Mouse (Mus musculus): Measurements from ENCODE around the gene Trib2. TPM values are rescaled to one million over a fixed set of nuclear protein-coding genes. Genes with fewer than 3 reads are reported as not detected.

The Trib2 gene
- polyA plus RNA-seq, 1 experiment from 2014 or later = 146 TPM

DNA sequence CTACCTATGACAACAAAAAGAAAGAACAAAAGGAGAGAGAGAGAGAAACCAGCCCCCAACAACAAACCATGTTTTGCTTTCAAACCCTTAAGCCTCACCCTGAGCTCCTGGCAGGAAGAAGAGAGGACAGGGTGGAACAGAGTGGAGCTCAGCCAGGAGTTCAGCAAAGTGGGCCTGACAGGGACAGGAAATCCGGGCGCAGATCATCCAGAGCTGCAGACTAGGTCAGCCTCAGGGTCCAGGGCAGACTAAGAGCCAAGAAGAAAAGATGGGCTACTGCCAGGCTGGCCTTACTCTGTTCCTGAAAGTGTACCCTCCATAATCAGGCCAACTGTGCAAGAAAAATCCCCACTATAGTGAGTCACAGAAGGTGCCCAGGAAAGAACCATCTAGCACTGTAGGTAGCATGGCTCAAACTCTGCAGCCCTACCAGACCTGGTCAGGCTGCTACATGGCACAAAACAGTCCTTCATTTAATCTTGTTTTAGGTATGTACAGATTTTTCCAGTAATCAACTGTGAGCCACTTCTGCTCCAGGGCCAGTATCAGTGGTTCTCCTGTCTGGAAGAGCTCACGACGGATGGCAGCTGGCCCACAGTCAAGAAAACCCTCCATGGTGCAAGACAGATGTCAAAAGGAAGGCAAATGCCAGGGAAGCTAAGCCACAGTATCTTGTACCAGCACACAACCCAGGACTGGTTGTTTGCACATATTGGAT lies 16.4 kb downstream of the Trib2 start:
- Histone ChIP-seq H3K4me3 (ENCODE audit: low read depth, low read length) (no peak overlapping the region), H3K9ac (ENCODE audit: low read depth, low read length) (no peak overlapping the region), H3K4me1 (ENCODE audit: control insufficient read depth, insufficient read depth, low read length) (peaks cover 54% of the 10 kb centered on the region), H3K36me3 (ENCODE audit: control insufficient read depth, insufficient read depth, low read length) (peaks cover 30% of the 10 kb centered on the region), H3K27me3 (ENCODE audit: control insufficient read depth, insufficient read depth, low read depth, low read length) (no peaks in the 10 kb centered on the region), H3K4me2 (ENCODE audit: low read length) (peak overlapping the region; percentile 23; the same call in 1 of the 2 replicates), H3K27ac (ENCODE audit: low read length) (peak overlapping the region; percentile 39; the same call in 1 of the 2 replicates), H3K9me3 (replicated peaks; ENCODE audit: control insufficient read depth, low read length, poor library complexity, severe bottlenecking) (no peaks in the 10 kb centered on the region)
- 85% methylated on average over 4 of the region's 4 CpGs for whole genome bisulfite sequencing
- 0 out of 2 replicates have a peak, but pooled peaks have one; percentile 3 for ATAC-seq

DNA sequence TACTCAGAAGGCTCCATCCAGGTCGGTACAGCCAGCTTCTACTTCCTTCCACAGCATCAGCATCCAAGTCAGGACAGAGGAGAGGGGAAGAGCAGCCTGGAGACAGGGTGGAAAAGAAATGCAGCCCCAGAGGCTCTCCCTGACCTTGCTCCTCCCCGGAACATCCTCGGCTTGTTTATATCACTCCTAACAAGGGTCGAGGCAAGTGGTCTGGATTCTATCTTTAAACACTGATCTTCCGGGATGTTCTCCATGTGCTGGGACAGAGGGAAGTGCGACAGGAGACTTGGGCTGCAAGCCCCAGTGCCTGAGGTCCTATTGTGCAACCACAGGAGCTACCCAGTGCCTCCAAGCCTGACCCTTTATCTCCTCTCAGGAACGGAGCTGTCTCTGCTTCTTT lies 18.7 kb downstream of the Trib2 start:
- Histone ChIP-seq H3K9me3 (replicated peaks; ENCODE audit: control insufficient read depth, low read length, poor library complexity, severe bottlenecking) (no peaks in the 10 kb centered on the region), H3K9ac (ENCODE audit: low read depth, low read length) (no peak overlapping the region), H3K4me3 (ENCODE audit: low read depth, low read length) (no peak overlapping the region), H3K36me3 (ENCODE audit: control insufficient read depth, insufficient read depth, low read length) (peaks cover 39% of the 10 kb centered on the region), H3K27ac (ENCODE audit: low read length) (no peak overlapping the region), H3K27me3 (ENCODE audit: control insufficient read depth, insufficient read depth, low read depth, low read length) (no peaks in the 10 kb centered on the region), H3K4me2 (ENCODE audit: low read length) (no peak overlapping the region), H3K4me1 (ENCODE audit: control insufficient read depth, insufficient read depth, low read length) (peaks cover 33% of the 10 kb centered on the region)
- WGBS = 82% methylated on average over 7 of the region's 7 CpGs
- no peak for ATAC-seq

DNA sequence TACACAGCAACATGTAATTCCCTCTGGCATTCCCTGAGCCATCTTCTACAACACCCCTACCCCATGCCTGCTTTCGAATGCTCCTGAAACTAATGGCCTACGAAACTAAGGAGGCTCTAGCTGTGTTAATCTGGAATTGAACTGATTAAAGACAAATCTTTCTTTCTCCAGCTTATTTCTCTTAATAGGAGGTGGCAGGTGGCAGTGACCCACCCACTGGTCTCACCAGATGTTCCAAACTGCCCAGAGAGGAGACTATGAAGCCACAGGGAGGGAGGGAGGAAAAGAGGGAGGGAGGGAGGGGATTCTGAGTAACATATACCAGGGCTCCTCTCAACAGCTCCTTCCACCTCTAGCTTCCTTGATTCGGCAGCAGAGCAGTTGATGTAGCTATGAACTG lies 20.8 kb downstream of the Trib2 start:
- Histone ChIP-seq H3K9me3 (replicated peaks; ENCODE audit: control insufficient read depth, low read length, poor library complexity, severe bottlenecking) (no peaks in the 10 kb centered on the region), H3K4me1 (ENCODE audit: control insufficient read depth, insufficient read depth, low read length) (peaks cover 15% of the 10 kb centered on the region), H3K36me3 (ENCODE audit: control insufficient read depth, insufficient read depth, low read length) (peaks cover 51% of the 10 kb centered on the region), H3K4me2 (ENCODE audit: low read length) (no peak overlapping the region), H3K9ac (ENCODE audit: low read depth, low read length) (no peak overlapping the region), H3K27ac (ENCODE audit: low read length) (no peak overlapping the region), H3K27me3 (ENCODE audit: control insufficient read depth, insufficient read depth, low read depth, low read length) (no peaks in the 10 kb centered on the region), H3K4me3 (ENCODE audit: low read depth, low read length) (no peak overlapping the region)
- no peak for ATAC-seq
- 42% methylated on average over 3 of the region's 3 CpGs for WGBS

DNA sequence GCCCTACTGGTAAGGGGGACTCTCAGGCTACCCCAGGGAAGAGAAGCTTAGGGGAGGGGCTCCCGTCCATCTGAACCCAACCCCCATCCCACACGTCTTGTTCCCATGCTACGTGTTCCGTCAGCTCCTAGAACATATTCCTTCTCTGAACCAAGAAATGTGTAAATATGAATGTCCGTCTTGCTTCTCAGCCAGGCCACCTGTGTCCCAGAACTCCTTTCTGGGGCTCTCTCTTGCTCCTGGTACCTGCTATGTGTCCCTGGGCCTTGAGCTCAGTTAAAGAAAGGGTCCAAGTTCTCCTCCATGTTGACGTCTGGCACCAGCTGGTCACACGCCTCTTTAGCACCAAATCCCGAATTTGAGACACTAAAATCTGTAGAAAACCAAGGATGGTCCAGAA lies 23.4 kb downstream of the Trib2 start:
- no peak overlapping the region for H3K9ac ChIP-seq (ENCODE audit: low read depth, low read length)
- ATAC-seq = no peak
- H3K27me3 ChIP-seq (ENCODE audit: control insufficient read depth, insufficient read depth, low read depth, low read length) = no peaks in the 10 kb centered on the region
- H3K27ac ChIP-seq (ENCODE audit: low read length) = no peak overlapping the region
- peaks cover 49% of the 10 kb centered on the region for H3K36me3 ChIP-seq (ENCODE audit: control insufficient read depth, insufficient read depth, low read length)
- no peak overlapping the region for H3K4me3 ChIP-seq (ENCODE audit: low read depth, low read length)
- WGBS = 96% methylated on average over 8 of the region's 8 CpGs
- H3K4me1 ChIP-seq (ENCODE audit: control insufficient read depth, insufficient read depth, low read length) = no peaks in the 10 kb centered on the region; the same call in 1 of the 2 replicates
- no peaks in the 10 kb centered on the region for H3K9me3 ChIP-seq (replicated peaks; ENCODE audit: control insufficient read depth, low read length, poor library complexity, severe bottlenecking)
- H3K4me2 ChIP-seq (ENCODE audit: low read length) = no peak overlapping the region

DNA sequence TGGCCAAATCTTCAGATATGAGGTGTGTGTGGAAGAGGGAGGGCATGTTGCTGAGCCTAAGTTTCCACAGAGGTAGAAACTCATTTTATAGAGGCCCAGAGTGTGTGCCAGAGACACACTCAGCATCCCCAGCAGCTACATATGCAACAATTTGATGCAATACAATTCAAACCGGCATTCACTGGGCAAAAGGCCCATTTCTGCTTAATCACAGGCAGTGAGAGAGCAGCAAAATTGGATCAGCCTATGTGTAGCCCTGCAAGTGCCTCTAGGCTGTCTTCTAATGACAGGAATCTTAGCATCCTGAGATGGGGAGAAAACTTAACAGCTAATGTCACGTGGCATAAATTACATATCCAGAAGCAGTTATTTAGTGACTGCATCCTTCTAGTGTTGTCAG lies 26.5 kb downstream of the Trib2 start:
- 73% methylated on average over 2 of the region's 2 CpGs for WGBS
- H3K4me3 ChIP-seq (ENCODE audit: low read depth, low read length) = no peak overlapping the region
- H3K27me3 ChIP-seq (ENCODE audit: control insufficient read depth, insufficient read depth, low read depth, low read length) = no peaks in the 10 kb centered on the region
- H3K9me3 ChIP-seq (replicated peaks; ENCODE audit: control insufficient read depth, low read length, poor library complexity, severe bottlenecking) = no peaks in the 10 kb centered on the region
- ATAC-seq = peak; percentile 41; the same call in 1 of the 2 replicates
- H3K36me3 ChIP-seq (ENCODE audit: control insufficient read depth, insufficient read depth, low read length) = peaks cover 37% of the 10 kb centered on the region
- no peaks in the 10 kb centered on the region for H3K4me1 ChIP-seq (ENCODE audit: control insufficient read depth, insufficient read depth, low read length)
- H3K27ac ChIP-seq (ENCODE audit: low read length) = no peak overlapping the region
- H3K9ac ChIP-seq (ENCODE audit: low read depth, low read length) = no peak overlapping the region
- no peak overlapping the region for H3K4me2 ChIP-seq (ENCODE audit: low read length)

DNA sequence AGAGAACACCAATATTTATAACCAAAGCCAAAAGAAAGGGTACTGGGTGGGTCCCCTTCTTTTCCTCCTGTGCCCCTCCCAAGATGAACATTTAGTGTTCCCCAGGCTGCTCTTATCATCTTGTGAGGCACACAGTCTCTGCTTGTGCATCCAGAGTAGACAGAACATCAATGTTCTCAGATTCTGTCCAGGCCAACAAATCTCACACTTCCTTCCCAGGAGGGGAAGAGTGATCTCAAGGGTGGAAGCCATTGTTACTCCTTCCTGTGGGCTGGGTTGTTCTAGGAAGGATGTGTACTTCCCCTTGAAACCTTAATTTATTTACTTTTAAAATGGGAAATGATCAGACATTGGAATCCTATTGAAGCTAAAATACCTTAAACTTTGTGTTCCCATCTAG lies 39.7 kb downstream of the Trib2 start:
- Histone ChIP-seq H3K4me2 (ENCODE audit: low read length) (no peak overlapping the region), H3K9ac (ENCODE audit: low read depth, low read length) (no peak overlapping the region), H3K36me3 (ENCODE audit: control insufficient read depth, insufficient read depth, low read length) (no peaks in the 10 kb centered on the region), H3K9me3 (replicated peaks; ENCODE audit: control insufficient read depth, low read length, poor library complexity, severe bottlenecking) (no peaks in the 10 kb centered on the region), H3K4me3 (ENCODE audit: low read depth, low read length) (no peak overlapping the region), H3K27me3 (ENCODE audit: control insufficient read depth, insufficient read depth, low read depth, low read length) (no peaks in the 10 kb centered on the region), H3K4me1 (ENCODE audit: control insufficient read depth, insufficient read depth, low read length) (no peaks in the 10 kb centered on the region), H3K27ac (ENCODE audit: low read length) (no peak overlapping the region)
- no peak for ATAC-seq

DNA sequence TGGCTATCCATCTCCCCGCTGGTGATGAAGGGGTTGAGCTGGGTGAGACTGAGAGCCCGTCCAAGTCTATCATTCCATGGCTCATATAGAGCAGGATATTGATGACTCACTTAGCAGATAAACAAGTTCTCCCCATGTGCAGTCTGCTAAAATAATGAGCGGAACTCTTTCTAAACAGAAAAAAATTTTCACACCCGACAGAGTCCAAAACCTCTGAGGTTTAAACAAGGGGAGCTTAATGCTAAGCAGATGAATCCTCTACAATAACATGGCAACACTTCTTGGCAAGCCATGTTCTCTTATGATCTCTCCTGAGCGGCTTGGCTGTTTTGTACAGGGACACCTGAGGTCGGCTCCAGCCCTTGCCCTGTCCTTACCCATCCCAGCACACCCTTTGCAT lies 45.0 kb downstream of the Trib2 start:
- no peaks in the 10 kb centered on the region for H3K4me1 ChIP-seq (ENCODE audit: control insufficient read depth, insufficient read depth, low read length)
- no peak overlapping the region for H3K4me2 ChIP-seq (ENCODE audit: low read length)
- H3K36me3 ChIP-seq (ENCODE audit: control insufficient read depth, insufficient read depth, low read length) = no peaks in the 10 kb centered on the region
- no peaks in the 10 kb centered on the region for H3K9me3 ChIP-seq (replicated peaks; ENCODE audit: control insufficient read depth, low read length, poor library complexity, severe bottlenecking)
- H3K9ac ChIP-seq (ENCODE audit: low read depth, low read length) = no peak overlapping the region
- no peak for ATAC-seq
- WGBS = 77% methylated on average over 6 of the region's 6 CpGs
- H3K27ac ChIP-seq (ENCODE audit: low read length) = no peak overlapping the region
- H3K27me3 ChIP-seq (ENCODE audit: control insufficient read depth, insufficient read depth, low read depth, low read length) = no peaks in the 10 kb centered on the region
- no peak overlapping the region for H3K4me3 ChIP-seq (ENCODE audit: low read depth, low read length)

DNA sequence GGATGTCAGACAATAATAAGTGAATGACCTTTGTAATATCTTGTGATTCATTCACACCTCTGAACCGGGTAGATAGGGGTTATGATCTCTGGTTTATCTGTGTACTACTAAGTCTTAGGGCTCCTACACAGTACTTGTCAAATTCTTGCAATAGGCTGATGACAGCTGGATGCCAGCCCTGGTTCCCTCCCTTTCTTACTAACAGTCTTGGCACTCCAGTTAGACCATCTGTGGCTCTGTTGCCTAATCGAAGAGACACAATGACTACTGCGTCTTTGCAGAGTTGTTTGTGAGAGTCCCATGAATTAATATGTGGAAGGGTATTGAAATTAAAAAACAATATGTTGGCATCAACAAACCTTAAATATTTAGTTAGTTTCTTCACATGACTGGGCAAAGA lies 48.2 kb downstream of the Trib2 start:
- H3K4me2 ChIP-seq (ENCODE audit: low read length) = no peak overlapping the region
- WGBS = 89% methylated on average over 3 of the region's 3 CpGs

DNA sequence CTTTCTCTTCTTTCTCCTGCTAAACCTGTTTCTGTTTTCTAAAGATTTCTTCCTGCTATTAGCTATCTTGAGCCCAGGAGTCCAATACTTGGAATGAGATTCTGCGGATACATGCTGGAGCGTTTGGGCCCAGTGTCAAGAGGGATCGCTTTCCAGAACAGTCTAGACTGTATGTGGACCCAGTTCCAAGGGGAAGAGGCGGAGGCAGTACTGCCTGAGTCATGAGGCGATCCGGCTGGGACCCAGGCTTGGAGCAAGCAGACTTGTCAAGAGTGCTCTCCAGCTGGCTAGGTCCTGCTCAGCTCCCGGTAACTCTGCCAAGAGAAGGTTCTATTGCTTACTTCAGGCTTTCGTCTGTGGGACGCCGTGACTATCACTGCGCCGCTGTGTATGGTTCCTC lies 50.7 kb downstream of the Trib2 start:
- Histone ChIP-seq H3K27me3 (ENCODE audit: control insufficient read depth, insufficient read depth, low read depth, low read length) (no peaks in the 10 kb centered on the region), H3K4me3 (ENCODE audit: low read depth, low read length) (no peak overlapping the region)
- WGBS = 92% methylated on average over 12 of the region's 12 CpGs

More for the DNA sequence above, 48.2 kb downstream of the Trib2 start:
- Histone ChIP-seq H3K27ac (ENCODE audit: low read length) (no peak overlapping the region), H3K4me3 (ENCODE audit: low read depth, low read length) (no peak overlapping the region), H3K36me3 (ENCODE audit: control insufficient read depth, insufficient read depth, low read length) (no peaks in the 10 kb centered on the region), H3K9ac (ENCODE audit: low read depth, low read length) (no peak overlapping the region), H3K4me1 (ENCODE audit: control insufficient read depth, insufficient read depth, low read length) (no peaks in the 10 kb centered on the region), H3K9me3 (replicated peaks; ENCODE audit: control insufficient read depth, low read length, poor library complexity, severe bottlenecking) (no peaks in the 10 kb centered on the region), H3K27me3 (ENCODE audit: control insufficient read depth, insufficient read depth, low read depth, low read length) (no peaks in the 10 kb centered on the region)
- no peak for ATAC-seq

More for the DNA sequence above, 50.7 kb downstream of the Trib2 start:
- Histone ChIP-seq H3K4me2 (ENCODE audit: low read length) (no peak overlapping the region), H3K9ac (ENCODE audit: low read depth, low read length) (no peak overlapping the region), H3K4me1 (ENCODE audit: control insufficient read depth, insufficient read depth, low read length) (no peaks in the 10 kb centered on the region), H3K36me3 (ENCODE audit: control insufficient read depth, insufficient read depth, low read length) (no peaks in the 10 kb centered on the region), H3K27ac (ENCODE audit: low read length) (no peak overlapping the region), H3K9me3 (replicated peaks; ENCODE audit: control insufficient read depth, low read length, poor library complexity, severe bottlenecking) (no peaks in the 10 kb centered on the region)
- ATAC-seq = no peak
